Mouse (Mus musculus) liver, adult (tissue): ENCODE data around the gene Tmem94.

Experiments used
- GATA4 ChIP-seq: IDR thresholded peaks from 2 replicates; pipeline ENCODE4 v1.6.1; 2014; ENCODE audit warnings: mild to moderate bottlenecking, low read length; ENCODE audit not compliant: insufficient replicate concordance

Tmem94 gene

GRCm38 (mm10) chr11:115812095-115812494 is 46.9 kb downstream of the Tmem94 start:
- TF ChIP-seq GATA4, result no peak

GRCm38 (mm10) chr11:115812533-115813420 is 47.5 kb downstream of the Tmem94 start:
- TF ChIP-seq GATA4, result no peak

- TF ChIP-seq GATA4, result peak; percentile 2; the same call in 1 of the 2 replicates
Measured at GRCm38 (mm10) chr11:115813507-115814296, 48.5 kb downstream of the Tmem94 start, which contains the start of gene Caskin2. Caskin2 (minus strand) TSS chr11:115813639.

GRCm38 (mm10) chr11:115814605-115815450 is 49.6 kb downstream of the Tmem94 start, which contains the start of gene Tsen54:
Tsen54 (plus strand) TSS chr11:115814724.
- TF ChIP-seq GATA4, result no peak

- no peak for TF ChIP-seq GATA4
Measured at GRCm38 (mm10) chr11:115817331-115817730, 52.1 kb downstream of the Tmem94 start.

- TF ChIP-seq GATA4, result no peak
Measured at GRCm38 (mm10) chr11:115819915-115820623, 54.8 kb downstream of the Tmem94 start.

- no peak for TF ChIP-seq GATA4
Measured at GRCm38 (mm10) chr11:115821001-115821400, 55.8 kb downstream of the Tmem94 start.

- no peak for TF ChIP-seq GATA4
Measured at GRCm38 (mm10) chr11:115823774-115824740, 58.8 kb downstream of the Tmem94 start, which contains the start of gene Llgl2. Llgl2 (plus strand) TSS chr11:115824049.

- TF ChIP-seq GATA4, result no peak
Measured at GRCm38 (mm10) chr11:115824813-115825212, 59.6 kb downstream of the Tmem94 start.

- no peak for TF ChIP-seq GATA4
Measured at GRCm38 (mm10) chr11:115826487-115826886, 61.3 kb downstream of the Tmem94 start.

- no peak for TF ChIP-seq GATA4
Measured at GRCm38 (mm10) chr11:115827624-115828023, 62.4 kb downstream of the Tmem94 start.

GRCm38 (mm10) chr11:115829036-115829435 is 63.8 kb downstream of the Tmem94 start:
- no peak for TF ChIP-seq GATA4
